Mouse (Mus musculus) lung, postnatal 25 days (tissue): ENCODE measurements around the gene Abhd17c.

ENCODE experiments used
- DNase-seq: peaks from one replicate; pipeline ENCODE4 v3.0.0; 2022; ENCODE audit warnings: low spot score

Gene Abhd17c

DNA sequence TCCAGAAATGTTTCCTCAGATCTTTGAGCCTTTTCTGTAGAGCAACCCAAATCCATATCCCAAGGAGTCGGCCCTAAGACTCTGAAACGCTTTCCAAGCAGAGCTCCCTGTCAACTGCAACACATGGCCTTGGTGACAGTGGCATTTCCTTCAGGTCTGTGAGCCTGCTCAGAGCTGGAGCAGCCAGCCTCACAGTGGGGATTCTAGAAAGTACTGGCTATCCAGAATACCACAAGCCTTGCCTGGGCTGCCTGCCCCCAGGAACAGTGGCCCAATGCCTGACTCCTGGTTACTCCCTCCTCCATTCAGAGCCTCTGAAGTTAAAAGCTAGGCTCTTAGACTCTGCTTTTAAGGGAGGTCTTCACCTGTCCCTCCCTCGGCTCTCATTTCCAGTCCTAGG, 77.8 kb downstream of the Abhd17c start:
- DNase-seq, result no peak

DNA sequence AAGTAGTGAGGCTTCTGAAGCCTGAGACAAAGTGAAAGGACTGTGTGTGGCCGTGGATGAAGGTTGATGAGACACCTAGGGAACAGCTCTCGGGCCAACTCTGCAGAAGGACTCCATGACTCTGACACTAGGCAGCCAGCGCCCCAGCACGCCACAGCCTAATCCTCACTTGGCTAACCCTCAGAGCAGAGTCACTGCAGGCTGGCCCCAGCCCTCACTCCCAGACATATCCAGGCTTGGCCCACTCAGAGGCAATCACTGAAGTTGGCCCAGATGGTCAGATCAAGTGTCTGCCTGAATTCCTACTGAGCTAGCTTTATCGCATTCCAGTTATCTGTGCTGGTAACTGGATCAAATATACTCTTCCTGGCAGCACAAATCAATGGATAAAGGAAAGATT, 82.8 kb downstream of the Abhd17c start:
- DNase-seq, result no peak

DNA sequence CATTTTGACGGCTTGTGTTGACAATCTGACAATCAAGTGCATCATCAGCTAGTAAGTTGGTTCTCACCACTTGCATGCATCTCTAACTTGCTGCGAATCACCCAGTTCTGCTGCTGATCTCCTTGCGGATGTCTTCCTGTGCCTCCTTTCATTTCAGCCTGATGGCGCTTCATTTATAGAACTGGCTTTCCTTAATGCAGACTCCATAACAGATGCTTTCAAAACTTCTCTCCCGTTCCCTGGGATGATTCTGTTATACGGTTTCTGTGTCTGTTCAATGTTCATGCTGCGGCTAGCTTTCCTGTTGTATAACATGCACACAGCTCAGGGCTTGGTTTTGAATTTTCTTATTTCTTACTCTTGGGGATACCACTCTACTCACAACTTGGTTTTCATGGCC, 91.9 kb downstream of the Abhd17c start:
- no peak for DNase-seq
